Mouse (Mus musculus) stomach, embryonic 14.5 days (tissue): Measurements from ENCODE around the gene Tril. TPM values are rescaled to one million over a fixed set of nuclear protein-coding genes. Genes with fewer than 3 reads are reported as not detected.

ENCODE experiments used
- polyA plus RNA-seq: library from polyadenylated mRNA; unstranded; fragments of >200 nt; fragmentation: Nextera tagmentation; extraction: Ambion mirVana; gene quantifications from 2 replicates; pipeline ENCODE4 v1.2.1, GENCODE M21; 2014

The Tril gene
- polyA plus RNA-seq, 1 experiment from 2014 or later, result 24.0 TPM

Other genes with a start within 250 kb of the Tril start
- not detected in 2 replicates for gene Cpvl, start 157.8 kb upstream of the Tril start, polyA plus RNA-seq
- gene Chn2, start 218.7 kb upstream of the Tril start, polyA plus RNA-seq, result 19.0 and 19.1 TPM in 2 replicates